Mouse (Mus musculus): ENCODE results near the gene Zkscan16. TPM values are rescaled to one million over a fixed set of nuclear protein-coding genes. Genes with fewer than 3 reads are reported as not detected.

Gene Zkscan16
- polyA plus RNA-seq, 1 experiment from 2014 or later: 1.1 TPM

GRCm38 (mm10) chr4:58915081-58915826 lies 28.2 kb upstream of the Zkscan16 start:
- Histone ChIP-seq H3K4me2 (replicated peaks) (no peak overlapping the region), H3K9ac (replicated peaks) (no peak overlapping the region), H3K27ac (replicated peaks) (no peak overlapping the region), H3K4me3 (no peak overlapping the region), H3K4me1 (peaks cover 14% of the 10 kb centered on the region), H3K9me3 (no peaks in the 10 kb centered on the region), H3K36me3 (no peaks in the 10 kb centered on the region), H3K27me3 (0 out of 2 replicates have a peak, but pooled peaks cover 4% of the 10 kb centered on the region)
- ATAC-seq (ENCODE audit: low FRiP score, low read depth): no peak
- 77% methylated on average over 8 of the region's 8 CpGs for WGBS

- H3K4me1 ChIP-seq: no peaks in the 10 kb centered on the region
- H3K4me3 ChIP-seq: no peak overlapping the region
- no peak for ATAC-seq (ENCODE audit: low FRiP score, low read depth)
- 78% methylated on average over 2 of the region's 2 CpGs for WGBS
- peaks cover 4% of the 10 kb centered on the region; the same call in 1 of the 2 replicates for H3K9me3 ChIP-seq
- H3K27me3 ChIP-seq: peaks cover 7% of the 10 kb centered on the region; the same call in 1 of the 2 replicates
- H3K9ac ChIP-seq (replicated peaks): no peak overlapping the region
- H3K4me2 ChIP-seq (replicated peaks): no peak overlapping the region
- no peaks in the 10 kb centered on the region for H3K36me3 ChIP-seq
- no peak overlapping the region for H3K27ac ChIP-seq (replicated peaks)
Observed at GRCm38 (mm10) chr4:58923933-58924332, 19.5 kb upstream of the Zkscan16 start.

GRCm38 (mm10) chr4:58925664-58926063 lies 17.8 kb upstream of the Zkscan16 start:
- H3K36me3 ChIP-seq: no peaks in the 10 kb centered on the region
- no peak for ATAC-seq (ENCODE audit: low FRiP score, low read depth)
- WGBS: 43% methylated on average over 5 of the region's 5 CpGs

GRCm38 (mm10) chr4:58926120-58926519 lies 17.3 kb upstream of the Zkscan16 start:
- Histone ChIP-seq H3K27me3 (peaks cover 7% of the 10 kb centered on the region; the same call in 1 of the 2 replicates), H3K4me1 (no peaks in the 10 kb centered on the region), H3K4me3 (no peak overlapping the region), H3K9me3 (peaks cover 4% of the 10 kb centered on the region; the same call in 1 of the 2 replicates), H3K27ac (replicated peaks) (no peak overlapping the region), H3K36me3 (no peaks in the 10 kb centered on the region), H3K9ac (replicated peaks) (no peak overlapping the region), H3K4me2 (replicated peaks) (no peak overlapping the region)
- ATAC-seq (ENCODE audit: low FRiP score, low read depth): no peak
- WGBS: 52% methylated on average over 2 of the region's 2 CpGs

More at GRCm38 (mm10) chr4:58925664-58926063, 17.8 kb upstream of the Zkscan16 start:
- Histone ChIP-seq H3K27me3 (peaks cover 7% of the 10 kb centered on the region; the same call in 1 of the 2 replicates), H3K27ac (replicated peaks) (no peak overlapping the region), H3K4me2 (replicated peaks) (no peak overlapping the region), H3K4me3 (no peak overlapping the region), H3K9ac (replicated peaks) (no peak overlapping the region), H3K4me1 (no peaks in the 10 kb centered on the region), H3K9me3 (peaks cover 4% of the 10 kb centered on the region; the same call in 1 of the 2 replicates)

GRCm38 (mm10) chr4:58927661-58928060 lies 15.8 kb upstream of the Zkscan16 start:
- 66% methylated on average over 3 of the region's 3 CpGs for WGBS
- ATAC-seq (ENCODE audit: low FRiP score, low read depth): no peak

GRCm38 (mm10) chr4:58932541-58932940 lies 10.9 kb upstream of the Zkscan16 start:
- no peak overlapping the region for H3K4me3 ChIP-seq
- WGBS: 89% methylated on average over 6 of the region's 6 CpGs
- ATAC-seq (ENCODE audit: low FRiP score, low read depth): no peak

More at GRCm38 (mm10) chr4:58927661-58928060, 15.8 kb upstream of the Zkscan16 start:
- peaks cover 7% of the 10 kb centered on the region; the same call in 1 of the 2 replicates for H3K27me3 ChIP-seq
- peaks cover 4% of the 10 kb centered on the region; the same call in 1 of the 2 replicates for H3K9me3 ChIP-seq
- no peak overlapping the region for H3K27ac ChIP-seq (replicated peaks)
- H3K4me3 ChIP-seq: no peak overlapping the region
- no peak overlapping the region for H3K4me2 ChIP-seq (replicated peaks)
- no peaks in the 10 kb centered on the region for H3K36me3 ChIP-seq
- H3K4me1 ChIP-seq: no peaks in the 10 kb centered on the region
- H3K9ac ChIP-seq (replicated peaks): no peak overlapping the region

GRCm38 (mm10) chr4:58934308-58934707 lies 9.1 kb upstream of the Zkscan16 start:
- no peak overlapping the region for H3K27ac ChIP-seq (replicated peaks)
- no peaks in the 10 kb centered on the region for H3K36me3 ChIP-seq
- H3K27me3 ChIP-seq: no peaks in the 10 kb centered on the region
- H3K4me3 ChIP-seq: no peak overlapping the region
- H3K4me2 ChIP-seq (replicated peaks): no peak overlapping the region
- no peak for ATAC-seq (ENCODE audit: low FRiP score, low read depth)
- H3K9me3 ChIP-seq: no peaks in the 10 kb centered on the region
- 86% methylated on average over 4 of the region's 4 CpGs for WGBS
- no peaks in the 10 kb centered on the region for H3K4me1 ChIP-seq
- no peak overlapping the region for H3K9ac ChIP-seq (replicated peaks)

More at GRCm38 (mm10) chr4:58932541-58932940, 10.9 kb upstream of the Zkscan16 start:
- H3K27me3 ChIP-seq: no peaks in the 10 kb centered on the region
- no peaks in the 10 kb centered on the region for H3K9me3 ChIP-seq
- no peak overlapping the region for H3K4me2 ChIP-seq (replicated peaks)
- H3K9ac ChIP-seq (replicated peaks): no peak overlapping the region
- H3K27ac ChIP-seq (replicated peaks): no peak overlapping the region
- H3K36me3 ChIP-seq: no peaks in the 10 kb centered on the region
- H3K4me1 ChIP-seq: no peaks in the 10 kb centered on the region

- Histone ChIP-seq H3K9ac (replicated peaks) (no peak overlapping the region), H3K4me3 (no peak overlapping the region), H3K9me3 (no peaks in the 10 kb centered on the region), H3K36me3 (no peaks in the 10 kb centered on the region), H3K27ac (replicated peaks) (no peak overlapping the region), H3K4me1 (no peaks in the 10 kb centered on the region), H3K4me2 (replicated peaks) (no peak overlapping the region), H3K27me3 (no peaks in the 10 kb centered on the region)
- no peak for ATAC-seq (ENCODE audit: low FRiP score, low read depth)
- WGBS: 46% methylated on average over 15 of the region's 15 CpGs
Observed at GRCm38 (mm10) chr4:58934746-58935476, 8.5 kb upstream of the Zkscan16 start.

- Histone ChIP-seq H3K27ac (replicated peaks) (no peak overlapping the region), H3K4me1 (no peaks in the 10 kb centered on the region), H3K36me3 (no peaks in the 10 kb centered on the region), H3K9ac (replicated peaks) (no peak overlapping the region), H3K27me3 (no peaks in the 10 kb centered on the region), H3K9me3 (no peaks in the 10 kb centered on the region), H3K4me2 (replicated peaks) (no peak overlapping the region), H3K4me3 (no peak overlapping the region)
- ATAC-seq (ENCODE audit: low FRiP score, low read depth): no peak
- 57% methylated on average over 3 of the region's 3 CpGs for WGBS
Observed at GRCm38 (mm10) chr4:58935846-58936245, 7.6 kb upstream of the Zkscan16 start.

- Histone ChIP-seq H3K9ac (replicated peaks) (no peak overlapping the region), H3K27ac (replicated peaks) (no peak overlapping the region), H3K4me2 (replicated peaks) (no peak overlapping the region), H3K9me3 (no peaks in the 10 kb centered on the region), H3K4me1 (peaks cover 14% of the 10 kb centered on the region; the same call in 1 of the 2 replicates), H3K4me3 (no peak overlapping the region), H3K27me3 (peaks cover 17% of the 10 kb centered on the region), H3K36me3 (no peaks in the 10 kb centered on the region)
- no peak for ATAC-seq (ENCODE audit: low FRiP score, low read depth)
Observed at GRCm38 (mm10) chr4:58941638-58942037, 1.8 kb upstream of the Zkscan16 start.

GRCm38 (mm10) chr4:58942942-58943341 lies 486 bp upstream of the Zkscan16 start:
- peak overlapping the region; percentile 65 for H3K4me3 ChIP-seq
- peak overlapping the region; percentile 83 for H3K4me2 ChIP-seq (replicated peaks)
- H3K9me3 ChIP-seq: no peaks in the 10 kb centered on the region
- no peak overlapping the region for H3K27ac ChIP-seq (replicated peaks)
- peaks cover 17% of the 10 kb centered on the region for H3K27me3 ChIP-seq
- H3K36me3 ChIP-seq: no peaks in the 10 kb centered on the region
- 0 out of 2 replicates have a peak, but pooled peaks have one; percentile 7 for ATAC-seq (ENCODE audit: low FRiP score, low read depth)
- H3K4me1 ChIP-seq: peaks cover 14% of the 10 kb centered on the region; the same call in 1 of the 2 replicates
- 75% methylated on average over 4 of the region's 4 CpGs for WGBS
- peak overlapping the region; percentile 60; the same call in 1 of the 2 replicates for H3K9ac ChIP-seq (replicated peaks)

- Histone ChIP-seq H3K27me3 (peaks cover 17% of the 10 kb centered on the region), H3K4me2 (replicated peaks) (peak overlapping the region; percentile 83), H3K9me3 (no peaks in the 10 kb centered on the region), H3K9ac (replicated peaks) (peak overlapping the region; percentile 60), H3K4me1 (peaks cover 14% of the 10 kb centered on the region; the same call in 1 of the 2 replicates), H3K36me3 (no peaks in the 10 kb centered on the region), H3K27ac (replicated peaks) (no peak overlapping the region), H3K4me3 (peak overlapping the region; percentile 65)
- peak; percentile 3; the same call in 1 of the 2 replicates for ATAC-seq (ENCODE audit: low FRiP score, low read depth)
- WGBS: 31% methylated on average over 6 of the region's 6 CpGs
Observed at GRCm38 (mm10) chr4:58944206-58944553, 752 bp downstream of the Zkscan16 start.
